Mouse (Mus musculus): Measurements from ENCODE around the gene Spdye4c.
A peak's percentile ranks its signal among the peaks of the same experiment; 100 is the strongest.

Spdye4c gene

GRCm38 (mm10) chr2:128590909-128591308, at the start of gene Spdye4c:
Spdye4c (plus strand) TSS chr2:128591209.
- no peak for DNase-seq (ENCODE audit: low spot score)

GRCm38 (mm10) chr2:128543495-128543894, 47.5 kb upstream of the Spdye4c start:
- DNase-seq (ENCODE audit: low spot score): no peak

GRCm38 (mm10) chr2:128544421-128545137, 46.4 kb upstream of the Spdye4c start:
- DNase-seq (ENCODE audit: low spot score): peak; percentile 32

GRCm38 (mm10) chr2:128545447-128545846, 45.6 kb upstream of the Spdye4c start:
- no peak for DNase-seq (ENCODE audit: low spot score)

- DNase-seq (ENCODE audit: low spot score): no peak
Measured at GRCm38 (mm10) chr2:128547079-128547478, 43.9 kb upstream of the Spdye4c start.

- DNase-seq (ENCODE audit: low spot score): no peak
Measured at GRCm38 (mm10) chr2:128548262-128548661, 42.7 kb upstream of the Spdye4c start.

- peak; percentile 20 for DNase-seq (ENCODE audit: low spot score)
Measured at GRCm38 (mm10) chr2:128549561-128549960, 41.4 kb upstream of the Spdye4c start.

- DNase-seq (ENCODE audit: low spot score): peak; percentile 20
Measured at GRCm38 (mm10) chr2:128549963-128550362, 41.0 kb upstream of the Spdye4c start.

GRCm38 (mm10) chr2:128552080-128552791, 38.8 kb upstream of the Spdye4c start:
- no peak for DNase-seq (ENCODE audit: low spot score)

- DNase-seq (ENCODE audit: low spot score): no peak
Measured at GRCm38 (mm10) chr2:128552798-128553720, 38.0 kb upstream of the Spdye4c start.

GRCm38 (mm10) chr2:128555082-128555481, 35.9 kb upstream of the Spdye4c start:
- no peak for DNase-seq (ENCODE audit: low spot score)

- DNase-seq (ENCODE audit: low spot score): no peak
Measured at GRCm38 (mm10) chr2:128564195-128564594, 26.8 kb upstream of the Spdye4c start.

GRCm38 (mm10) chr2:128565904-128566303, 25.1 kb upstream of the Spdye4c start:
- no peak for DNase-seq (ENCODE audit: low spot score)

GRCm38 (mm10) chr2:128566304-128567147, 24.5 kb upstream of the Spdye4c start:
- DNase-seq (ENCODE audit: low spot score): no peak

- DNase-seq (ENCODE audit: low spot score): no peak
Measured at GRCm38 (mm10) chr2:128568018-128568417, 23.0 kb upstream of the Spdye4c start.

- no peak for DNase-seq (ENCODE audit: low spot score)
Measured at GRCm38 (mm10) chr2:128568490-128568889, 22.5 kb upstream of the Spdye4c start.

- DNase-seq (ENCODE audit: low spot score): no peak
Measured at GRCm38 (mm10) chr2:128571001-128571400, 20.0 kb upstream of the Spdye4c start.

- peak; percentile 85 for DNase-seq (ENCODE audit: low spot score)
Measured at GRCm38 (mm10) chr2:128572726-128573624, 18.0 kb upstream of the Spdye4c start.

- no peak for DNase-seq (ENCODE audit: low spot score)
Measured at GRCm38 (mm10) chr2:128582881-128583280, 8.1 kb upstream of the Spdye4c start.

- DNase-seq (ENCODE audit: low spot score): no peak
Measured at GRCm38 (mm10) chr2:128592301-128592700, 1.3 kb downstream of the Spdye4c start.

Measured in MN1 (cell line).